In the genomic region with DNA sequence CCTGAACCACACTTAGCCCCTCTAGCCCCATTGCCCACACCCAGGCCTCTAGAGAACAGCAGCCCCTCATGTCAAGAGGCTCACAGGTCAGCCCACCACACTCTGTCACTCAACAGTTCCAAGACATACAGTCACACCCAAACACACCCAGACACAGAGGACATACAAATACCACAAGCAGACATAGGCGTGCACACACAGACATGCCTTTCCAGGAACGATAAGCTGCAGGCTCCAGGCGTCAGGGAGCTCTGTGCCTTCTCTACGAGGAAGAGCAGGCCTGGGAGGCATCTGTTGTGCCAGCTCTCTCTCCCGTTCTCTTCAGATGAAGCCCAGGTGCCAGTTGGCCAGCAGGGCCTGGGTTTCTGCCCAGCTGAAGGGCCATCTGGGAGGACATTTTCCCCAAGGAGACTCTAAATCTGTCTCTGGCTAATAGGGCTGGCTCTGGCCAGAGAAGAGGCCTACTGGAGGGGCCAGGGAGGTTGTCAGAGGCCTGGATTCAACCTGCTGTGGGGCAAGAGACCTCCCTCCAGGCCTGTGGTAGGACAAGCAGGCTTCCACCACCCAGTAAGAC, we compare ENCODE assay signal across 11 mouse cellular contexts. TPM values are rescaled to one million over a fixed set of nuclear protein-coding genes. Genes with fewer than 3 reads are reported as not detected.
DNase-seq lines count a peak whose midpoint lies in the region; ATAC-seq and TF ChIP-seq lines count a peak whose summit lies in the region.
"Had no signal": no experiment of that assay in that cellular context is flagged by ENCODE, and none has a peak within 500 bp of the region (broad histone marks: within the 10 kb centered on the region; RNA-seq: fewer than 3 reads in every experiment).

No protein-coding gene starts in this region.

- no peaks in the 10 kb centered on the region for H3K36me3 ChIP-seq in forebrain, embryonic 16.5 days (ENCODE audit: control insufficient read depth, insufficient read depth)
- H3K36me3 ChIP-seq in forebrain, embryonic 11.5 days (ENCODE audit: control insufficient read depth, insufficient read depth, low read length): no peaks in the 10 kb centered on the region
- H3K36me3 ChIP-seq in heart, embryonic 12.5 days: no peaks in the 10 kb centered on the region
- H3K36me3 ChIP-seq in liver, embryonic 14.5 days (replicated peaks; ENCODE audit: control insufficient read depth, insufficient read depth, low read depth): no peaks in the 10 kb centered on the region
- no peaks in the 10 kb centered on the region for H3K36me3 ChIP-seq in neural tube, embryonic 15.5 days
- H3K36me3 ChIP-seq: embryonic facial prominence, embryonic 15.5 days; neural tube, embryonic 13.5 days had no signal

- ATAC-seq in forebrain, embryonic 16.5 days: no peak
- no peak for ATAC-seq in forebrain, embryonic 11.5 days (replicated peaks; ENCODE audit: low FRiP score)
- ATAC-seq in heart, embryonic 12.5 days (ENCODE audit: insufficient number of reproducible peaks, low FRiP score): no peak
- ATAC-seq in liver, embryonic 14.5 days (ENCODE audit: insufficient read depth): peak; percentile 87
- no peak for ATAC-seq in neural tube, embryonic 15.5 days (ENCODE audit: low FRiP score)

- no peak overlapping the region for H3K9ac ChIP-seq in forebrain, embryonic 16.5 days (replicated peaks; ENCODE audit: low read depth, low read length)
- H3K9ac ChIP-seq in forebrain, embryonic 11.5 days (ENCODE audit: low read length): no peak overlapping the region
- H3K9ac ChIP-seq in heart, embryonic 12.5 days: 0 out of 2 replicates have a peak overlapping the region, but pooled peaks have one; percentile 37
- 0 out of 2 replicates have a peak overlapping the region, but pooled peaks have one; percentile 15 for H3K9ac ChIP-seq in liver, embryonic 14.5 days (replicated peaks)
- no peak overlapping the region for H3K9ac ChIP-seq in neural tube, embryonic 15.5 days (replicated peaks)
- H3K9ac ChIP-seq: embryonic facial prominence, embryonic 15.5 days; neural tube, embryonic 13.5 days had no signal

- TF ChIP-seq EP300 in liver, embryonic 14.5 days (IDR thresholded peaks at IDR 0.05; ENCODE audit: low read depth): no peak

- DNase-seq in forebrain, embryonic 11.5 days (ENCODE audit: low spot score): no peak
- DNase-seq in cerebellum, adult 8-10 months: peak; percentile 83
- peak; percentile 43 to 59 (median 52) for DNase-seq in liver, embryonic 14.5 days (ENCODE audit: low read depth in 3 of 3, low spot score in 3 of 3)
- no peak for DNase-seq in ovary, postnatal 14 days (ENCODE audit: low spot score)
- DNase-seq in left cerebral cortex, postnatal 36 days (ENCODE audit: low spot score in 2 of 2): no peak
- DNase-seq: lung, adult 18-20 months had no signal

- TF ChIP-seq CTCF in liver, embryonic 14.5 days (IDR thresholded peaks at IDR 0.05; ENCODE audit: low read depth): no peak

- H3K27ac ChIP-seq in forebrain, embryonic 16.5 days (ENCODE audit: low read length): peak overlapping the region; percentile 21; the same call in 1 of the 2 replicates
- no peak overlapping the region for H3K27ac ChIP-seq in forebrain, embryonic 11.5 days (ENCODE audit: low read depth, low read length)
- H3K27ac ChIP-seq in heart, embryonic 12.5 days (ENCODE audit: poor library complexity, severe bottlenecking): no peak overlapping the region
- H3K27ac ChIP-seq in liver, embryonic 14.5 days: peak overlapping the region; percentile 71
- H3K27ac ChIP-seq in neural tube, embryonic 15.5 days (replicated peaks): no peak overlapping the region
- H3K27ac ChIP-seq: embryonic facial prominence, embryonic 15.5 days; neural tube, embryonic 13.5 days had no signal

- H3K4me2 ChIP-seq in forebrain, embryonic 16.5 days (ENCODE audit: low read length): no peak overlapping the region
- H3K4me2 ChIP-seq in forebrain, embryonic 11.5 days (ENCODE audit: low read depth, low read length, severe bottlenecking): no peak overlapping the region
- H3K4me2 ChIP-seq in heart, embryonic 12.5 days: no peak overlapping the region
- peak overlapping the region; percentile 6; the same call in 1 of the 2 replicates for H3K4me2 ChIP-seq in liver, embryonic 14.5 days (ENCODE audit: low read depth)
- H3K4me2 ChIP-seq in neural tube, embryonic 15.5 days: no peak overlapping the region
- H3K4me2 ChIP-seq: embryonic facial prominence, embryonic 15.5 days; neural tube, embryonic 13.5 days had no signal

- intact Hi-C loops in left cerebral cortex, postnatal 36 days (cut with DNase I): no loop called here

- no peaks in the 10 kb centered on the region for H3K9me3 ChIP-seq in forebrain, embryonic 16.5 days (ENCODE audit: control insufficient read depth, low read length)
- no peaks in the 10 kb centered on the region for H3K9me3 ChIP-seq in forebrain, embryonic 11.5 days (ENCODE audit: control insufficient read depth, low read length)
- H3K9me3 ChIP-seq in heart, embryonic 12.5 days (replicated peaks): no peaks in the 10 kb centered on the region
- H3K9me3 ChIP-seq in liver, embryonic 14.5 days (ENCODE audit: control insufficient read depth, low read length): no peaks in the 10 kb centered on the region
- no peaks in the 10 kb centered on the region for H3K9me3 ChIP-seq in neural tube, embryonic 15.5 days (replicated peaks)
- H3K9me3 ChIP-seq: embryonic facial prominence, embryonic 15.5 days; neural tube, embryonic 13.5 days had no signal

- H3K4me3 ChIP-seq in forebrain, embryonic 16.5 days (replicated peaks; ENCODE audit: low read length): no peak overlapping the region
- H3K4me3 ChIP-seq in forebrain, embryonic 11.5 days (ENCODE audit: low read depth, low read length): no peak overlapping the region
- H3K4me3 ChIP-seq in heart, embryonic 12.5 days: no peak overlapping the region
- no peak overlapping the region for H3K4me3 ChIP-seq in liver, embryonic 14.5 days (ENCODE audit: insufficient read depth in 1 of 2, low read depth in 2 of 2, low read length in 2 of 2)
- no peak overlapping the region for H3K4me3 ChIP-seq in neural tube, embryonic 15.5 days (replicated peaks)
- H3K4me3 ChIP-seq: embryonic facial prominence, embryonic 15.5 days; neural tube, embryonic 13.5 days had no signal

- H3K4me1 ChIP-seq in forebrain, embryonic 16.5 days (replicated peaks; ENCODE audit: control insufficient read depth, insufficient read depth, low read length): no peaks in the 10 kb centered on the region
- no peaks in the 10 kb centered on the region for H3K4me1 ChIP-seq in forebrain, embryonic 11.5 days (replicated peaks; ENCODE audit: control insufficient read depth, insufficient read depth, low read length)
- peaks cover 30% of the 10 kb centered on the region for H3K4me1 ChIP-seq in heart, embryonic 12.5 days (replicated peaks)
- H3K4me1 ChIP-seq in liver, embryonic 14.5 days (replicated peaks; ENCODE audit: control insufficient read depth in 2 of 2, insufficient read depth in 2 of 2, low read length in 1 of 2): peaks cover 12 to 28% of the 10 kb centered on the region in 2 experiments
- H3K4me1 ChIP-seq in neural tube, embryonic 15.5 days: no peaks in the 10 kb centered on the region
- H3K4me1 ChIP-seq: neural tube, embryonic 13.5 days had no signal

- no peaks in the 10 kb centered on the region for H3K27me3 ChIP-seq in forebrain, embryonic 16.5 days (replicated peaks; ENCODE audit: control insufficient read depth, insufficient read depth, low read length)
- no peaks in the 10 kb centered on the region for H3K27me3 ChIP-seq in forebrain, embryonic 11.5 days (ENCODE audit: control insufficient read depth, insufficient read depth, low read length)
- H3K27me3 ChIP-seq in heart, embryonic 12.5 days (replicated peaks): no peaks in the 10 kb centered on the region
- no peaks in the 10 kb centered on the region for H3K27me3 ChIP-seq in liver, embryonic 14.5 days (ENCODE audit: control insufficient read depth, insufficient read depth, low read length)
- H3K27me3 ChIP-seq in neural tube, embryonic 15.5 days (replicated peaks): no peaks in the 10 kb centered on the region
- H3K27me3 ChIP-seq: embryonic facial prominence, embryonic 15.5 days; neural tube, embryonic 13.5 days had no signal

- WGBS in forebrain, embryonic 16.5 days: 69% methylated on average over 5 of the region's 5 CpGs
- 87% methylated on average over 5 of the region's 5 CpGs for WGBS in forebrain, embryonic 11.5 days
- whole genome bisulfite sequencing in heart, embryonic 12.5 days: 61% methylated on average over 5 of the region's 5 CpGs
- WGBS in liver, embryonic 14.5 days (ENCODE audit: insufficient replicate concordance): 33% methylated on average over 5 of the region's 5 CpGs
- 76% methylated on average over 5 of the region's 5 CpGs for WGBS in neural tube, embryonic 15.5 days

RNA-seq across cellular contexts. Expression of gene Gcgr, which starts 9.4 kb away (rescaled TPM):
- 0.43 TPM in 1 of 2 replicates, not detected in the other for polyA plus RNA-seq in forebrain, embryonic 16.5 days (2015; fragmentation: Nextera tagmentation; extraction: Ambion mirVana)
- 0.35 TPM in 1 of 2 replicates, not detected in the other for polyA plus RNA-seq in forebrain, embryonic 11.5 days (2014; fragmentation: Nextera tagmentation; extraction: Ambion mirVana)
- polyA plus RNA-seq in heart, embryonic 12.5 days (2016; fragmentation: Nextera tagmentation; extraction: Ambion mirVana): 1.2 and 1.4 TPM in 2 replicates
- polyA plus RNA-seq in liver, embryonic 14.5 days (2012; rRNA removed): 19.8 and 22.8 TPM in 2 replicates
- 11.6 and 13.4 TPM in 2 replicates for polyA plus RNA-seq in liver, embryonic 14.5 days (2014; fragmentation: Nextera tagmentation; extraction: Ambion mirVana)
- 0.26 and 0.41 TPM in 2 replicates for polyA plus RNA-seq in neural tube, embryonic 15.5 days (2015; fragmentation: Nextera tagmentation; extraction: Ambion mirVana)
- not detected for total RNA-seq in left cerebral cortex, postnatal 36 days (2021)

RNA-seq across cellular contexts. Expression of gene Mcrip1, which starts 28.5 kb away (rescaled TPM):
- 222 and 241 TPM in 2 replicates for polyA plus RNA-seq in forebrain, embryonic 16.5 days (2015; fragmentation: Nextera tagmentation; extraction: Ambion mirVana)
- 213 and 247 TPM in 2 replicates for polyA plus RNA-seq in forebrain, embryonic 11.5 days (2014; fragmentation: Nextera tagmentation; extraction: Ambion mirVana)
- polyA plus RNA-seq in heart, embryonic 12.5 days (2016; fragmentation: Nextera tagmentation; extraction: Ambion mirVana): 126 and 130 TPM in 2 replicates
- polyA plus RNA-seq in liver, embryonic 14.5 days (2012; rRNA removed): 30.0 and 36.2 TPM in 2 replicates
- polyA plus RNA-seq in liver, embryonic 14.5 days (2014; fragmentation: Nextera tagmentation; extraction: Ambion mirVana): 41.3 and 43.6 TPM in 2 replicates
- 229 and 235 TPM in 2 replicates for polyA plus RNA-seq in neural tube, embryonic 15.5 days (2015; fragmentation: Nextera tagmentation; extraction: Ambion mirVana)
- total RNA-seq in left cerebral cortex, postnatal 36 days (2021): 10 to 100 TPM; 73.4 to 91.7 TPM

RNA-seq across cellular contexts. Expression of gene Slc25a10, which starts 29.4 kb away (rescaled TPM):
- 26.5 and 29.5 TPM in 2 replicates for polyA plus RNA-seq in forebrain, embryonic 16.5 days (2015; fragmentation: Nextera tagmentation; extraction: Ambion mirVana)
- 50.9 and 57.5 TPM in 2 replicates for polyA plus RNA-seq in forebrain, embryonic 11.5 days (2014; fragmentation: Nextera tagmentation; extraction: Ambion mirVana)
- 44.2 and 46.2 TPM in 2 replicates for polyA plus RNA-seq in heart, embryonic 12.5 days (2016; fragmentation: Nextera tagmentation; extraction: Ambion mirVana)
- polyA plus RNA-seq in liver, embryonic 14.5 days (2012; rRNA removed): 31.5 and 37.4 TPM in 2 replicates
- 35.1 and 38.2 TPM in 2 replicates for polyA plus RNA-seq in liver, embryonic 14.5 days (2014; fragmentation: Nextera tagmentation; extraction: Ambion mirVana)
- 27.6 and 33.6 TPM in 2 replicates for polyA plus RNA-seq in neural tube, embryonic 15.5 days (2015; fragmentation: Nextera tagmentation; extraction: Ambion mirVana)
- total RNA-seq in left cerebral cortex, postnatal 36 days (2021): 10 to 100 TPM; 18.2 to 21.9 TPM

RNA-seq across cellular contexts. Expression of gene Ppp1r27, which starts 29.9 kb away (rescaled TPM):
- not detected in 2 replicates for polyA plus RNA-seq in forebrain, embryonic 16.5 days (2015; fragmentation: Nextera tagmentation; extraction: Ambion mirVana)
- polyA plus RNA-seq in forebrain, embryonic 11.5 days (2014; fragmentation: Nextera tagmentation; extraction: Ambion mirVana): not detected in 2 replicates
- polyA plus RNA-seq in heart, embryonic 12.5 days (2016; fragmentation: Nextera tagmentation; extraction: Ambion mirVana): not detected in 2 replicates
- polyA plus RNA-seq in liver, embryonic 14.5 days (2012; rRNA removed): not detected in 2 replicates
- not detected in 2 replicates for polyA plus RNA-seq in liver, embryonic 14.5 days (2014; fragmentation: Nextera tagmentation; extraction: Ambion mirVana)
- 0.69 and 14.1 TPM in 2 replicates for polyA plus RNA-seq in neural tube, embryonic 15.5 days (2015; fragmentation: Nextera tagmentation; extraction: Ambion mirVana)
- not detected for total RNA-seq in left cerebral cortex, postnatal 36 days (2021)
- polyA plus RNA-seq: neural tube, embryonic 13.5 days had no signal

RNA-seq across cellular contexts. Expression of gene Mrpl12, which starts 36.6 kb away (rescaled TPM):
- polyA plus RNA-seq in forebrain, embryonic 16.5 days (2015; fragmentation: Nextera tagmentation; extraction: Ambion mirVana): 107 and 119 TPM in 2 replicates
- 152 and 160 TPM in 2 replicates for polyA plus RNA-seq in forebrain, embryonic 11.5 days (2014; fragmentation: Nextera tagmentation; extraction: Ambion mirVana)
- polyA plus RNA-seq in heart, embryonic 12.5 days (2016; fragmentation: Nextera tagmentation; extraction: Ambion mirVana): 208 and 219 TPM in 2 replicates
- 64.2 and 78.4 TPM in 2 replicates for polyA plus RNA-seq in liver, embryonic 14.5 days (2012; rRNA removed)
- 127 and 130 TPM in 2 replicates for polyA plus RNA-seq in liver, embryonic 14.5 days (2014; fragmentation: Nextera tagmentation; extraction: Ambion mirVana)
- polyA plus RNA-seq in neural tube, embryonic 15.5 days (2015; fragmentation: Nextera tagmentation; extraction: Ambion mirVana): 142 and 144 TPM in 2 replicates
- total RNA-seq in left cerebral cortex, postnatal 36 days (2021): 10 to 100 TPM; 75.6 to 78.5 TPM

Comparison
In these comparisons a context has a peak if more than half of its experiments do, and no peak if none do; other contexts are left out.
1. H3K27ac ChIP-seq: peak in forebrain, embryonic 16.5 days (single experiment) and liver, embryonic 14.5 days (single experiment); none in forebrain, embryonic 11.5 days (single experiment), heart, embryonic 12.5 days (single experiment) and neural tube, embryonic 15.5 days (single experiment).
2. H3K9ac ChIP-seq: peak in heart, embryonic 12.5 days (single experiment) and liver, embryonic 14.5 days (single experiment); none in forebrain, embryonic 16.5 days (single experiment), forebrain, embryonic 11.5 days (single experiment) and neural tube, embryonic 15.5 days (single experiment).
3. DNase-seq: peak in cerebellum, adult 8-10 months (single experiment) and liver, embryonic 14.5 days (3 of 3); none in forebrain, embryonic 11.5 days (single experiment), ovary, postnatal 14 days (single experiment) and left cerebral cortex, postnatal 36 days (0 of 2).